Mouse (Mus musculus) midbrain, postnatal 0 days (tissue): ENCODE results near the gene Psmb6. TPM values are rescaled to one million over a fixed set of nuclear protein-coding genes. Genes with fewer than 3 reads are reported as not detected.
A peak's percentile ranks its signal among the peaks of the same experiment; 100 is the strongest.

Experiments
- ATAC-seq: fragments of 200-750 bp; cut with Nextera tagmentation; 2 replicates; pipeline ENCODE4 v1.8.0; 2017; ENCODE audit warnings: moderate number of reproducible peaks, mild to moderate bottlenecking, moderate TSS enrichment, moderate library complexity; ENCODE audit not compliant: low FRiP score
- DNase-seq: peaks from one replicate; pipeline ENCODE4 v3.0.0-alpha.2; 2015; ENCODE audit warnings: low spot score
- H3K27ac ChIP-seq: fragments of 300-500 bp; sonication (generic); 2 replicates; pipeline ENCODE4 v1.5.1; 2014; ENCODE audit warnings: low read depth, mild to moderate bottlenecking, low read length, mixed read lengths
- H3K27me3 ChIP-seq: fragments of 300-500 bp; sonication (generic); 2 replicates; pipeline ENCODE4 v1.6.1; 2014; ENCODE audit warnings: low read length, control low read depth, mixed read lengths; ENCODE audit not compliant: insufficient read depth
- H3K36me3 ChIP-seq: fragments of 300-500 bp; sonication (generic); 2 replicates; pipeline ENCODE4 v1.6.1; 2014; ENCODE audit warnings: low read length, control low read depth, mixed read lengths; ENCODE audit not compliant: insufficient read depth
- H3K4me1 ChIP-seq: fragments of 300-500 bp; sonication (generic); 2 replicates; pipeline ENCODE4 v1.6.1; 2014; ENCODE audit warnings: mild to moderate bottlenecking, control low read depth, antibody characterized with exemption, low read length, mixed read lengths; ENCODE audit not compliant: insufficient read depth
- H3K4me2 ChIP-seq: fragments of 300-500 bp; sonication (generic); 2 replicates; pipeline ENCODE4 v1.6.1; 2014; ENCODE audit warnings: low read depth, mild to moderate bottlenecking, low read length, mixed read lengths; ENCODE audit not compliant: poor library complexity, severe bottlenecking
- H3K4me3 ChIP-seq: fragments of 300-500 bp; sonication (generic); 2 replicates; pipeline ENCODE4 v1.5.1; 2014; ENCODE audit warnings: low read depth, mild to moderate bottlenecking, low read length, moderate library complexity
- H3K9ac ChIP-seq: fragments of 300-500 bp; sonication (generic); replicated peaks from 2 replicates; pipeline ENCODE4 v1.6.1; 2014; ENCODE audit warnings: mild to moderate bottlenecking, low read length, moderate library complexity, mixed read lengths; ENCODE audit not compliant: poor library complexity, severe bottlenecking
- H3K9me3 ChIP-seq: fragments of 300-500 bp; sonication (generic); 2 replicates; pipeline ENCODE4 v1.6.1; 2016; ENCODE audit warnings: low read length, control low read depth
- CTCF ChIP-seq: IDR thresholded peaks from 2 replicates; pipeline ENCODE4 v1.5.1; 2016; ENCODE audit warnings: antibody characterized with exemption, mild to moderate bottlenecking
- WGBS: fragments of 180-500 bp; shearing (Covaris S2); extraction: QIAGEN DNeasy Blood & Tissue Kit; methylation state at CpG from one replicate; pipeline ENCODE4 v1.1.7; 2014; 5-methylcytosine and 5-hydroxymethylcytosine counted together
- polyA plus RNA-seq: library from polyadenylated mRNA; unstranded; fragments of >200 nt; fragmentation: Nextera tagmentation; extraction: Ambion mirVana; gene quantifications from 2 replicates; pipeline ENCODE4 v1.2.1, GENCODE M21; 2015
- total RNA-seq: library from RNA; depleted of rRNA; stranded (reverse); fragments of >200 nt; gene quantifications from 2 replicates; pipeline ENCODE4 v1.2.3, GENCODE M21; 2014

Psmb6 gene
- total and polyA plus RNA-seq, 2 experiments from 2014 or later: 493 to 818 TPM

DNA sequence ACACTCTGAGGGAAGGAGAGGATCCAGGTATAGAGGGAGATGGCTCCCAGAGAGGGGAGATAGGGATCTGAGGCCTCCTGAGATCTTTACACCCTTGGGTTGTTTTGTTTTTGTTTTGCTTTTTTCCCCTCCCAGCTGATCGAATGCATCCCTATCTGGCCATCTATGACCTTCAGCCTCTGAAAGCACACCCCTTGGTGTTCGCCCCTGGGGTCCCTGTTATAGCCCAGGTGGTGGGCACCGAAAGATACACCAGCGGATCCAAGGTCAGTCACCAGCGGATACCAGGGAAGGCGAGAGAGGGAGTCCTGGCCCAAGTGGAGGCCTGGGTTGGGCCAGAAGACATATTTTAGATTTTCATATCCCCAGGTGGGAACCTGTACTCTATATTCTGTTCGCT lies 15.8 kb downstream of the Psmb6 start:
- no peaks in the 10 kb centered on the region for H3K4me1 ChIP-seq
- H3K4me3 ChIP-seq: peak overlapping the region; percentile 68
- no peak overlapping the region for H3K27ac ChIP-seq
- no peaks in the 10 kb centered on the region for H3K27me3 ChIP-seq
- H3K9ac ChIP-seq: no peak overlapping the region
- ATAC-seq (no peak), DNase-seq (no peak)
- no peaks in the 10 kb centered on the region for H3K9me3 ChIP-seq
- H3K36me3 ChIP-seq: no peaks in the 10 kb centered on the region
- WGBS: 81% methylated on average over 7 of the region's 7 CpGs
- no peak for TF ChIP-seq CTCF
- peak overlapping the region; percentile 78 for H3K4me2 ChIP-seq

DNA sequence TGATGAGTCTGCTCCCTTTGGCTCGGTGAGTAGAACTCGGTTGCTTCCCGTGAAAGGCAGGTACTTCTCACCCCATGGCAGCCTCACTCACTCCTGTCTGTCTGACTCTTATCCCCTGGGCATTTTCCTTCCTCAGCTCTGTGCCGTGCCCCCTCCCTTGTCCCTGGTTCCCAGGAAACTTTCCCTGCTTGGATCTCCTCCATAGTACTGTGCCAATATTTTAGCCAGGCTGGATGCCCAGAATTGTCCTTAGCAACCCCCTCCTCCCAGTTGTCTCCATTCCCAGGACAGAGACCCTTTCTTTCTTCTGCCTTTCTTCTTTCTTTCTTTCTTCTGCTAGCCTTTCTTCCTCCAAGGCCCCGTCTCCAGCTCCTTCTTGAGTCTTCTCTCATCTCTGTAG lies 16.2 kb downstream of the Psmb6 start:
- Histone ChIP-seq H3K9ac (no peak overlapping the region), H3K4me1 (no peaks in the 10 kb centered on the region), H3K9me3 (no peaks in the 10 kb centered on the region), H3K36me3 (no peaks in the 10 kb centered on the region), H3K27ac (no peak overlapping the region), H3K27me3 (no peaks in the 10 kb centered on the region), H3K4me3 (peak overlapping the region; percentile 68; the same call in 1 of the 2 replicates), H3K4me2 (peak overlapping the region; percentile 78)
- DNase-seq: peak; percentile 66
- ATAC-seq: 0 out of 2 replicates have a peak, but pooled peaks have one; percentile 39
- no peak for TF ChIP-seq CTCF
- 69% methylated on average over 5 of the region's 5 CpGs for WGBS

DNA sequence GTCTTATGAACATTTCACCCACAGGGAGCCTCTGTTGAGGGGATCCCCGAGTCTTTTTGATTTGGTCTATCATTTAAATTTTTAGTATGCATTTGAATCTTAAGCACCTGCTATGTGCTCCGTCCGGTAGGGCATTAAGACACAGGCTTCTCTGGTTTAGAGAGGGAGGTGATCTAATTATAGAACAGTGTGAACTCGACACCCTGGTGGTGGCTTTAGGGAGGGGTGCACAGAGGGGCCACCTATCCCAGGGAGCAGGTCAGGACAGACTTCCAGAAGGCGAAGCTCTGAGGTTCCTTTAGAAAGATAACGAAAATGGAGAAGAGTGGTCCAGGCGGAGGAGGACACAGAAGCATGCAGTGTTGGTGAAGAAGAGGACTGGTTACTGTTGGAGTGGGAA lies 19.3 kb downstream of the Psmb6 start:
- Histone ChIP-seq H3K4me1 (no peaks in the 10 kb centered on the region), H3K4me3 (no peak overlapping the region), H3K9me3 (no peaks in the 10 kb centered on the region), H3K27ac (no peak overlapping the region), H3K9ac (no peak overlapping the region), H3K4me2 (no peak overlapping the region), H3K36me3 (no peaks in the 10 kb centered on the region), H3K27me3 (no peaks in the 10 kb centered on the region)
- no peak for DNase-seq
- 79% methylated on average over 7 of the region's 7 CpGs for WGBS
- ATAC-seq: no peak
- no peak for TF ChIP-seq CTCF

DNA sequence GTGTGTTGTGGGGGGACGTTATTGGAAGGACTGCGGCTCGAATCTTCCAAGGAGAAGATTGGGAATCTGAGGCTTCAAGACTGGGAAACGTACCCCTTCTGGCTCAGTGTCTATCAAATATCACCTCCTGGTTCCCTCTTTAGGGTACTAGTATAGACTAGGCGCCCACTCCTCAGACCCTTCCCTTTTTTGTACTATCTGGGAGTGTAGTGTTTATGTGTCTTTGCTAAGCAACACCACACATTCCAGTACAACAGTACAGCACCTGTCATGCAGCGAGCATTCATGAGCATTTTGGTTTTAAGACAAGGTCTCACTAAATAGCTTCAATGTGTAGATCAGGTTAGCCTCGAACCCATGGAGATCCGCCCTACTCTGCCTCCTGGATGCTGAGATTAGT lies 26.4 kb downstream of the Psmb6 start:
- no peak overlapping the region for H3K4me2 ChIP-seq
- no peak for DNase-seq

DNA sequence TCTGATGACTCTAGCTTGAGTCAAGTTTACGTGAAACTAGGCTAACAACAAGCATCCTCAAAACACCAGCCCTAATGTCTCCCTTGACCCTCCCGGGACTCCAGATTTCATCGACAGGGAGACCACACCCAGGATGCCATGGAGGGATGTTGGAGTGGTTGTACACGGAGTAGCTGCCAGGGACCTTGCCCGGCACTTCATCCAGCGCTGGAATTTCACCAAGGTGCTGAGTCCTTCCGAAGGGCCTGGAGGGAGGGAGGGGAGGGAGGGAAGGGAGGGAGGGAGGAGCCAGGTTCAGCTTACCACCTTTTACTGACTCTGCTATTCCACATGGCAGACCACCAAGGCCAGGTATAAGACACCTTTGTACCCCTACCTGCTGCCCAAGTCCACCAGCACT lies 28.8 kb downstream of the Psmb6 start:
- Histone ChIP-seq H3K27ac (no peak overlapping the region), H3K4me1 (no peaks in the 10 kb centered on the region), H3K4me2 (no peak overlapping the region), H3K9me3 (no peaks in the 10 kb centered on the region), H3K36me3 (peaks cover 21% of the 10 kb centered on the region), H3K4me3 (no peak overlapping the region), H3K27me3 (no peaks in the 10 kb centered on the region), H3K9ac (no peak overlapping the region)
- no peak for TF ChIP-seq CTCF
- ATAC-seq: no peak
- 38% methylated on average over 7 of the region's 7 CpGs for WGBS
- DNase-seq: no peak

More for the DNA sequence above, 26.4 kb downstream of the Psmb6 start:
- WGBS: 90% methylated on average over 8 of the region's 8 CpGs
- H3K27ac ChIP-seq: no peak overlapping the region
- TF ChIP-seq CTCF: no peak
- no peaks in the 10 kb centered on the region for H3K4me1 ChIP-seq
- H3K36me3 ChIP-seq: peaks cover 16% of the 10 kb centered on the region
- no peak overlapping the region for H3K4me3 ChIP-seq
- H3K27me3 ChIP-seq: no peaks in the 10 kb centered on the region
- H3K9ac ChIP-seq: no peak overlapping the region
- no peak for ATAC-seq
- H3K9me3 ChIP-seq: no peaks in the 10 kb centered on the region

DNA sequence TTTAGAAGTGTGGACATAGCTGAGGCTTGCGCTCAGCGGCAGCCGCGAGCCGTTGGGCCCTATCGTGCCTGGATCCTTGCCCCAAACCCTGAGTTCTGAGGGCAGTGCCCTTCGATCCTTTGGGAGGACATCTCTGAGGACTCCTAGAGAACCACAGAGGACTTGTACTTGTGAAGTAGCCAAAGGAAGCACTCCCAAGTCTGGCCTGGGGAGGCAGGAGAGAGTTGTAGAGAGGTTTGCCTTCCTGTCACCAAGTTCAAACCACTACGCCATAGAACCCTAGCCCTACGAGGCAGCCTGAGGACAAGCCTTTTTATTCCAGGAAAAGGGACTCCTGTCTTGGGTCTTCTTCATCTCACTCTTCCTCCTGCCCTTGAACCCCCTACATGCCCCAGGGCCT lies 32.4 kb downstream of the Psmb6 start:
- H3K9ac ChIP-seq: no peak overlapping the region
- ATAC-seq (no peak), DNase-seq (no peak)
- H3K27ac ChIP-seq: no peak overlapping the region
- WGBS: 90% methylated on average over 9 of the region's 9 CpGs
- H3K9me3 ChIP-seq: no peaks in the 10 kb centered on the region
- no peak overlapping the region for H3K4me2 ChIP-seq
- TF ChIP-seq CTCF: no peak; the same call in 1 of the 2 replicates
- no peaks in the 10 kb centered on the region for H3K27me3 ChIP-seq
- H3K36me3 ChIP-seq: peaks cover 21% of the 10 kb centered on the region
- no peak overlapping the region for H3K4me3 ChIP-seq
- H3K4me1 ChIP-seq: no peaks in the 10 kb centered on the region
